Mouse (Mus musculus) liver, adult 2 months (tissue): ENCODE data around the gene Abhd2.

Experiments used
- CTCF ChIP-seq: fragments of 200-500 bp; IDR thresholded peaks from 2 replicates; pipeline ENCODE4 v1.5.1; 2011; ENCODE audit warnings: low read depth, low read length, control low read depth
- POLR2A ChIP-seq: fragments of 200-500 bp; IDR thresholded peaks from 2 replicates; pipeline ENCODE4 v1.6.1; 2011; ENCODE audit warnings: low read length, control low read depth; ENCODE audit not compliant: insufficient read depth; ENCODE audit errors: extremely low read depth

DNA sequence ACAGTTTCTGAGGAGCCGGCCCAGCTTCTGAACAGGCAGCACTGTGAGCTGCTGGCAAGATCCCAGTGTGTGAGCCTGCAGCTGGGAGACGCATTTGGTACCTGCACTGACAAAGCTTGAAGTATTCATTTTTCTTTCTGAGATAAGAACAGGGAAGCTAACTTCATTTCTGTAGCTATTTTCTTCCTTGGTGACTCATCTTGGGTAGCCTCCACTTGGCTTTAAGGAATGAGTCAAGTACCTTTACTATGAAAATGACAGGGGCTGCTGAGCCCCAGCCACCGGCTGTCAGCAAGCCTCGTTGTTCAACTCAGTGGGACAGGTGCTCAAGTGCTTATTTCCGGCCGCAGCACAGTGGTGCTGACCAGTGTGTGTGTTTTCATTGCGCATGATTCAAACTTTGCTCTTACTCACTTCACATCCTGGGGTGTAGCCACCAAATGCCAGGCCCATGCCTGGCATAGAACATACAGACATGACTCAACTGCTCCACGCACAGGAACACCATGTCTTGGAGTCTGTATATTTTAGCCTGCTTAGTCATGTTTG lies 63.4 kb downstream of the Abhd2 start:
- no peak for TF ChIP-seq CTCF
- no peak for TF ChIP-seq POLR2A
